Mouse (Mus musculus) adrenal gland, postnatal 4 days (tissue): ENCODE results near the gene Synrg. TPM values are rescaled to one million over a fixed set of nuclear protein-coding genes. Genes with fewer than 3 reads are reported as not detected.
A peak's percentile ranks its signal among the peaks of the same experiment; 100 is the strongest.

ENCODE experiments used
- DNase-seq, 2 experiments: peaks; one replicate each; pipeline ENCODE4 v3.0.0; 2021 to 2022; ENCODE audit warnings: low spot score in 2 of 2, mixed read lengths in 2 of 2
- total RNA-seq, 2 experiments: library from RNA; stranded (reverse); gene quantifications; 2 replicates each; pipeline ENCODE4 v1.2.3; 2021

Gene Synrg
- total RNA-seq, 2 experiments from 2014 or later = 40.6 to 46.0 TPM

- DNase-seq = no peak
These were observed 69.4 kb downstream of the Synrg start for GRCm38 (mm10) chr11:84033671-84034070.

GRCm38 (mm10) chr11:84040621-84041020 lies 76.4 kb downstream of the Synrg start:
- no peak for DNase-seq

DNA sequence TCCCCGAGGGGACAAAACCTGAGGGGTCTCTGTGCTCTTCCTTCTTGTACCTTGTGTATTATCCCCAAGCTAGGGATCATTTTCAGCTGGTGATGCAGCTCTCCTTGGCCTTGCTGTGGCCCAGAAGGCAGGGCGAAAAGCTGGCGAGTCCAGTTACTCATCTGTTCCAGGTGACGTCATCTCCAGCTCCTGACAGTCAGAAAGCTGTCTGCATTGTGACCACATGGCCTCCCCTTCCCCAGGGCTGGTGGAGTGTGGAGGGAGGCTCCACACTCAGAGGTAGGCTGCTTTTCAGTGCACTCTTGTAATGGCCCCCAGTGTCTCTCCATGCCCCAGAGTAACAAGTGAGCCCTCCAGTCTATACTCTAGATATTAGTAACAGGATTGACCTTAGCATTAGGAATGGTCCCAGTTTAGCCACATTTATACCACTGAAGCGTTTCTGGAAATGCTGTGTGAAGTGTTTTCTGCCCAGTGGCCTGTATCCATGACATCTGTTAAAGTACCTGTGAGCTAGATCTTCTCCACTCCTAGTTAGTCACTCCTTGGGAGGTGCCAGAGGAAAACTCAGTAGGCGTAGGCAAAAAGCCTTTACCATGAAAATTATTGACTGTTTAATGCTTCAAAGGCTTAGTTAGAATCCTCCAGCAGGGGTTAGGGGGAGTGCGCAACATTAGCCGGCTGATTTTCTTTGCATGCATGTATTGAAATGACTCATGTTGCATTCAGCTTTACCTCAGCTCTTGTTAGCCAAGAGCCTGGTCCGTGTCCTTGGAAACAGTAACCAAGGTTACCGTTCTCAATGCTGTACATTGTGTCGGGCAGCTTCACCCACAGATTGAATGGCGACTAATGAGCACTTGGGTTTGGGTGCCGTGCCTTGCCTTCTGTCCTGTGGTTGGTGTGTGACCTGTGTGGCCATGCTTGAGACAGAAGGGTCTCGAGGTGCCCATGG lies 78.9 kb downstream of the Synrg start:
- DNase-seq = no peak

GRCm38 (mm10) chr11:84044988-84045387 lies 80.8 kb downstream of the Synrg start:
- no peak for DNase-seq

GRCm38 (mm10) chr11:84047270-84047669 lies 83.0 kb downstream of the Synrg start:
- DNase-seq = no peak

DNA sequence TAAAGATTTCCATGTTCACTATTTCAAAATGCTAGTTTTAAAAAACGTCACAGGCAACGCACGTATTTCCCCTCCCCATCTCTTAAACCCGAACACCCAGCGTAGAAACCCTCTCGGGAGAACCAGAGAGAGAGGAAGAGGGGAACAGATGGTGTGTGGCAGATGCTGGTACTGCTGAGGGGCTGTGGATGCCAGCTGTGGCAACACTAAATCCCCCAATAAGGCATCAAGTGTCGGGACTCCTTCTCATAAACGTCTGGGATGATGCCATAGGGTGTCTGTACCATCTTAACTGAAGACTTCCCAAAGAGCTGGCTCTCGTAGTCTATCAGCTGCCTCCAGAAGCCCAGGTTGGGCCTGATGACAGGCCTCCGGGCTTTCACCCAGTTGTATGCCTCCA lies 84.2 kb downstream of the Synrg start:
- no peak for DNase-seq

DNA sequence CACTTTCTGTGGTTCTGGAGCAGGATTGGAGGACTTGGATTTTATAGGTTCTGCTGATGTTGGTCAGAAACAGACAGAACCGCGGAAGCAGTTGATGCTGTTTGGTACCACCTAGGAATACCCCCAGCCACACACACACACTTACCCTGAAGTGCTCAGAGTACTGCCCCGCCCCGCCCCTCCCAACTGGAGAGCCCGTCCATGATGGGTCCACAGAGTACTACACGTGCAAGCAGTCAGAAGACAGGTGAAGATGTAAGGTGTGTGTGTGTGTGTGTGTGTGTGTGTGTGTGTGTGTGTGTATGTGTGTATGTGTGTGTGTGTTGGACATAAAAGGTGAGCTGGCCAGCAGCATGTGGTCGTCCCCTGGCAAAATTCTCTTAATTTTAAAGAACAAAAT lies 88.8 kb downstream of the Synrg start:
- DNase-seq = no peak

DNA sequence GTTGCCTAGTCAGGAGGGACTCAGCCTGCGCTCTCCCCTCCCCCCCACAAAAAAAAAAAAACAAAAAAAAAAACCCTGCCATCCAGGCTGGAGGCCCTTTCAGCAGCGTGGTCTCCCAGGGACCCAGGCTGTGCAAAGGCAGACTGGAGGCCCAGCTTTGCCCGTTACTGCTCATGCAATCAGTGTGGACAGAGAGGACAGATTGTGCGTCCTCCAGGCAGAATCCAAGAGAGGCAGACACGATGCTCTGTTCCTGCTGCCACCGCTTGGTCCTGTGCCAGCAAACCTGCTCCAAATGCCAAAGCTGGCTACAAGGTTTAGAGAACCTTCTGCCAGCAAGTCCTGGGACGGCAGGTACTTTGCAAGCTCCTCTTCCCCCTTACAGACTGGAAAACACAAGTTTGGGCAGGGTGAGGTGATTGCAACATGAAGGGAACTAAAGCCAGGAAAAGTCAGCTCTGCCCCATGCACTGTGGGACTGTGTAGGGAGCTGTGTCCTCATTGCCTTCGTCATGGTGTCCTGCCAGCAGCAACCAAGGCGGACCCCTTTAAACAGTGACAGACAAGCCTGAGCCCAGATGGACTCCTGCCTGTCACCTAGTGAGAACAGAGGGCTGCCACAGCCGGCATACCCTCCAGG lies 89.4 kb downstream of the Synrg start:
- DNase-seq = no peak

DNA sequence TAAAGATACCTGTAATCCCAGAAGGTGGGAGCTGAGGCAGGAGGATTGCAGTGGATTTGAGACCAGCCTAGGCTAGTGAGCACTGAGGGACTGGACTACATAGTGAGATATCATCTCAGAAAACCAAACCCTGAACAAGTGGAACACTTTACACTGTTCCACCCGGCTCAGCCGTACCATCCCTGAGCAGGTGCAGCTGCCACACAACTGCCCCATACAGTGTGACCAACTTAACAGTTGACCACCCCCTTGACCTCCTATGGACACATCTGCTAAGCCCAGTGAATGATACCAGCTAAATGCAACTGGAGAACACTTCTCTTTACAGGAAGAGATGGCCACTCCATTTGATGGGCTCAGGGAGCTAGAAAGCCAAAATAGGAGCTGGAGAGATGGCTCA lies 93.2 kb downstream of the Synrg start:
- DNase-seq = no peak

DNA sequence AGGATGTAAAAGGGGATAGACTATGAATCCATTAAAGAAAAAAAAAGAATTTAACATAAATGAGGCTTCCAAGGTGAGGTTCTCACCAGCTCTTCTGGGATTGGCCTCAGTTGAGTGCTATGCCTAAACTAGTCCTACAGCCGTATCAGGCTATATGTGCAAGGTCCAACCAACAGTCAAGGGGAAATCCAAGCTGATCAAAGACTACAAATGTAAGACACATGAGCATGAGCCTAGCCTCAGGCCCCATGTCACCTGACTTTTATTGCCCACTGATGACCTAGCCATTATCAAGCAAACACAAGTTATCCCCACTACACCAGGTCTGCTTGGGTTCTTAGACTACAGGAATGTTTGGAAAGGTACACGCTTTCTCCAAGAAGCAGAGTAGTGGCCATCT lies 95.6 kb downstream of the Synrg start:
- DNase-seq = no peak

GRCm38 (mm10) chr11:84060635-84061034 lies 96.4 kb downstream of the Synrg start:
- DNase-seq = no peak

DNA sequence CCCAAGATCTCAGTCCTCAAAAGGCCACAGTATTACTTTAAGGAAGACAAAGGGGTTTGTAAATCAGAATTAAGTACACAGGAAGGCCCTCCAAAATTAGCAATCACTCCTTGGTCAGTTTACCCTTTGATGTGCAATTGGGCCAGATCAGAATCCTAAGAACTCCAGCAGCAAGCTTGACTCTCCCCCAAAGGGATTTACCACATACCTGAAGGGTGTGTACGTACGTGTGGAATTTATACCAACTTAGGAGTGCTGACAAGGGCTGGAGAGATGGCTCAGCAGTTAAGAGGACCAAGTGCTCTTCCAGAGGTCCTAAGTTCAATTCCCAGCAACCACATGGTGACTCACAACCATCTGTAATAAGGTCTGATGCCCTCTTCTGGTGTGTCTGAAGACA lies 97.7 kb downstream of the Synrg start:
- no peak for DNase-seq

DNA sequence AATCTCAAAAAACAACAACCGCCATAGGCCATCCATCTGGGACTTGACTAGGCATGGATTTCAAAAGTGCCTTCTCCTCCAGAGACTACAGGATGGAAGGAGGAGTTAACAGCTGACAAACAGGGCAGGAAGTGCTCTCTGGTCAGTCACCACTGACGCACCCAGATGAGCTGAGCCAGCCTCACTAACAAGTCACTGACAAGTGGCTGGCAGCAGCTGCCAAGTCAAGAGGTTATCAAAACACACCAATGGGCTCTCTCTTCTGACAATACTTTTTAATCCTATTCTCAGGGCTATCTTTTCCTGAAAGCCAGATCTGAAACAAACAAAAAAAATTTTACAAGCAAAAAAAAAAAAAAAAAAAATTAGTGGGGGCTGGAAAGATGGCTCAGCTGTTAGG lies 98.6 kb downstream of the Synrg start:
- no peak for DNase-seq

- DNase-seq = no peak
These were observed 99.5 kb downstream of the Synrg start for GRCm38 (mm10) chr11:84063631-84064209.

GRCm38 (mm10) chr11:84066071-84066481 lies 101.8 kb downstream of the Synrg start:
- DNase-seq = no peak

DNA sequence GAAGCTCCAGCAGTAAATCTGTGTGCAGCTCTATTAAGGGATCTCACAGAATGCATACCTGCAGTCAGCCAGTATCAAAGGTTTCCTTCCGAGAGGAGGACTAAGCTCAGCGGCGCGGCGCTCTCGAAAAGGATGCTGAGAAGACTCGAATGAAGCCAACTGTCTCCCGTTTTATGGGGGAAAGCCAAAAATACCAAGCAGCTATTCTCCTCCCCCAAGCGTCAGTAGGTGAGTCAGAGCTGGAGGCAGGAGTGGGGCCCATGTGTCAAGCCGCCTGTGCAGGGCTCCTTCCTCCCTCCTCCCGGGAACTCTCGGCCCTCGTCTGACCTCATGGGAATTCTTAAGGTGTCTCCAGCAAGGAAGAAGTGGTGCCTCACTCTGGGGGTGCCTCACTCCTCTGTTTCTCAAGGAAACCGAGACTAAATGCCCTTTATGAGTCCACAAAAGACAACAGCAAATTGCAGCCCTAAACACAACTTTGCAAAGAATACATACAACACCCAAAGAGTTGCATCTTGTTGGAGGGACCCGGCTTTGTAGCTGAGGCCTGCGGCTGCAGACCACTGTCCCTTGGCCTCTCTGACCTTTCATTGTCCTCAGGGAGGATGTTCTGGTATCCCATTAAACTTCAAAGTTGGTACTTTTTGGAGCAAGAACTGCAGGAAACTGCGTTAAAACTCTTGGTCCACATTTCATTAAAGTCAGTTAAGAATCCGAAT lies 102.9 kb downstream of the Synrg start:
- DNase-seq = no peak

GRCm38 (mm10) chr11:84067720-84068190 lies 103.5 kb downstream of the Synrg start:
- no peak for DNase-seq

GRCm38 (mm10) chr11:84068191-84069033 lies 104.2 kb downstream of the Synrg start:
- peak in 1 of 2 experiments; percentile 18 for DNase-seq

DNA sequence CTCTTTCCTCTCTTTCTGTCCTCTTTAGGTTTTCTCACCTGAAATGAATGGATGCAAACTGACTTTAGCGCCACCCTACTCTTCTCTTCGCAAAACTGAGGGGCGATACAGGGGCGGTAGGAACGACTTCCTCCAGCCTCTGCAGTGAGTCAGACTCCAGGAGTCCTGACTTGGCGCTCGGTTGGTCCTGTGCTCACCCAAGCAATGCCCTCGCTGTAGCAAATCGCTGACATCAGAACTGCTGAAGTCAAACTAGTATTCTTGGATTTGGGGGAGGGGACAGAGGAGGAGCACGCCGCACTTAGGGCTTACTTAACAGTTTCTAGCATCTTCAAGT lies 104.8 kb downstream of the Synrg start, which contains the start of gene Dusp14:
TSS of gene Dusp14 (minus strand) at position 228 of the 337 bp plus-strand sequence.
- no peak for DNase-seq

GRCm38 (mm10) chr11:84072904-84073651 lies 108.8 kb downstream of the Synrg start:
- no peak for DNase-seq
